Comparison of ENCODE assay signal across 9 mouse cellular contexts in genomic region chr5:137502667-137503110, GRCm38 (mm10). TPM values are rescaled to one million over a fixed set of nuclear protein-coding genes. Genes with fewer than 3 reads are reported as not detected.
A peak's percentile ranks its signal among the peaks of the same experiment; 100 is the strongest.
DNase-seq lines count a peak whose midpoint lies in the region; ATAC-seq and TF ChIP-seq lines count a peak whose summit lies in the region.
"Had no signal": no experiment of that assay in that cellular context is flagged by ENCODE, and none has a peak within 500 bp of the region (broad histone marks: within the 10 kb centered on the region; RNA-seq: fewer than 3 reads in every experiment).

No protein-coding gene starts in this region.

- H3K9me3 ChIP-seq in limb, embryonic 11.5 days (ENCODE audit: control insufficient read depth, low read length) = no peaks in the 10 kb centered on the region
- no peaks in the 10 kb centered on the region for H3K9me3 ChIP-seq in midbrain, embryonic 11.5 days (ENCODE audit: control insufficient read depth, low read length)
- H3K9me3 ChIP-seq in stomach, postnatal 0 days (ENCODE audit: control insufficient read depth, low read length) = no peaks in the 10 kb centered on the region

- TF ChIP-seq EP300 in stomach, postnatal 0 days (optimal IDR thresholded peaks at IDR 0.05) = peak; percentile 50

- H3K27me3 ChIP-seq in kidney, adult 2 months (replicated peaks; ENCODE audit: control insufficient read depth, insufficient read depth, low read length) = no peaks in the 10 kb centered on the region
- no peaks in the 10 kb centered on the region for H3K27me3 ChIP-seq in limb, embryonic 11.5 days (ENCODE audit: control insufficient read depth, insufficient read depth, low read length)
- H3K27me3 ChIP-seq in midbrain, embryonic 11.5 days (ENCODE audit: control insufficient read depth, insufficient read depth, low read length) = no peaks in the 10 kb centered on the region
- H3K27me3 ChIP-seq in stomach, postnatal 0 days (ENCODE audit: control insufficient read depth, insufficient read depth, low read length) = no peaks in the 10 kb centered on the region

- no peaks in the 10 kb centered on the region for H3K36me3 ChIP-seq in kidney, adult 2 months (ENCODE audit: control insufficient read depth, insufficient read depth, low read length)
- no peaks in the 10 kb centered on the region for H3K36me3 ChIP-seq in limb, embryonic 11.5 days (ENCODE audit: control insufficient read depth, insufficient read depth, low read length)
- H3K36me3 ChIP-seq in midbrain, embryonic 11.5 days (ENCODE audit: control insufficient read depth, insufficient read depth, low read length) = no peaks in the 10 kb centered on the region
- no peaks in the 10 kb centered on the region for H3K36me3 ChIP-seq in stomach, postnatal 0 days (ENCODE audit: control insufficient read depth, insufficient read depth, low read length)

- peak overlapping the region; percentile 64 for H3K4me2 ChIP-seq in limb, embryonic 11.5 days (ENCODE audit: low read depth, severe bottlenecking)
- H3K4me2 ChIP-seq in midbrain, embryonic 11.5 days = peak overlapping the region; percentile 63
- H3K4me2 ChIP-seq in stomach, postnatal 0 days (replicated peaks; ENCODE audit: low read depth) = peak overlapping the region; percentile 57

- peak overlapping the region; percentile 73 for H3K4me3 ChIP-seq in kidney, adult 2 months (ENCODE audit: insufficient read depth, low read depth, low read length)
- peak overlapping the region; percentile 54 for H3K4me3 ChIP-seq in limb, embryonic 11.5 days (ENCODE audit: low read depth, low read length)
- peak overlapping the region; percentile 61 for H3K4me3 ChIP-seq in midbrain, embryonic 11.5 days (ENCODE audit: low read depth, low read length)
- peak overlapping the region; percentile 51 for H3K4me3 ChIP-seq in stomach, postnatal 0 days (ENCODE audit: low read depth, low read length)

- ATAC-seq in erythroblast, adult 5-6 weeks (replicated peaks; ENCODE audit: low FRiP score, poor library complexity, severe bottlenecking) = peak; percentile 77
- peak; percentile 75 to 79 for ATAC-seq in hematopoietic stem cell, adult 5-6 weeks (replicated peaks in 1 of 2; ENCODE audit: insufficient read depth in 1 of 2, low FRiP score in 2 of 2, low TSS enrichment in 1 of 2, low read depth in 1 of 2, poor library complexity in 2 of 2, severe bottlenecking in 2 of 2)
- ATAC-seq in limb, embryonic 11.5 days (ENCODE audit: insufficient number of reproducible peaks, low FRiP score, low TSS enrichment, low read depth) = peak; percentile 83
- peak; percentile 81 for ATAC-seq in midbrain, embryonic 11.5 days (ENCODE audit: low FRiP score)
- peak; percentile 89 for ATAC-seq in stomach, postnatal 0 days (ENCODE audit: low FRiP score, low TSS enrichment)

- peak overlapping the region; percentile 90 for H3K27ac ChIP-seq in kidney, adult 2 months (ENCODE audit: insufficient read depth, low read depth, low read length)
- peak overlapping the region; percentile 92 for H3K27ac ChIP-seq in limb, embryonic 11.5 days (replicated peaks; ENCODE audit: low read depth, low read length)
- peak overlapping the region; percentile 42 for H3K27ac ChIP-seq in midbrain, embryonic 11.5 days (ENCODE audit: low read depth, low read length)
- H3K27ac ChIP-seq in stomach, postnatal 0 days (replicated peaks) = peak overlapping the region; percentile 91

- TF ChIP-seq CTCF in kidney, adult 2 months (conservative IDR thresholded peaks at IDR 0.05; ENCODE audit: insufficient read depth, insufficient read length, low read depth, low read length) = peak; percentile 82
- TF ChIP-seq CTCF in stomach, postnatal 0 days (IDR thresholded peaks at IDR 0.05; ENCODE audit: low read depth) = peak; percentile 96

- no peaks in the 10 kb centered on the region for H3K4me1 ChIP-seq in kidney, adult 2 months (ENCODE audit: control insufficient read depth, insufficient read depth, low read length)
- H3K4me1 ChIP-seq in limb, embryonic 11.5 days (ENCODE audit: control insufficient read depth, insufficient read depth, low read length) = peaks cover 3% of the 10 kb centered on the region; the same call in 1 of the 2 replicates
- peaks cover 9% of the 10 kb centered on the region for H3K4me1 ChIP-seq in midbrain, embryonic 11.5 days (ENCODE audit: control insufficient read depth, insufficient read depth, low read length)
- H3K4me1 ChIP-seq in stomach, postnatal 0 days (replicated peaks; ENCODE audit: control insufficient read depth, insufficient read depth) = peaks cover 6% of the 10 kb centered on the region

- peak overlapping the region; percentile 78 for H3K9ac ChIP-seq in limb, embryonic 11.5 days (ENCODE audit: low read length)
- peak overlapping the region; percentile 60 for H3K9ac ChIP-seq in midbrain, embryonic 11.5 days (ENCODE audit: low read length)
- H3K9ac ChIP-seq in stomach, postnatal 0 days (ENCODE audit: low read length) = peak overlapping the region; percentile 80

- TF ChIP-seq POLR2A in kidney, adult 2 months (IDR thresholded peaks at IDR 0.05; ENCODE audit: low read depth, low read length) = no peak

- DNase-seq in kidney, adult 2 months = peak; percentile 94
- no peak for DNase-seq in kidney, adult 11 months
- DNase-seq in adrenal gland, postnatal 25 days = peak; percentile 79
- peak; percentile 91 for DNase-seq in limb, embryonic 11.5 days (ENCODE audit: low spot score)
- DNase-seq in midbrain, embryonic 11.5 days (ENCODE audit: low spot score, missing footprints) = no peak
- peak; percentile 92 for DNase-seq in stomach, postnatal 0 days (ENCODE audit: low spot score)

- WGBS in kidney, adult 2 months = under 1% methylated on average over 30 of the region's 30 CpGs
- WGBS in limb, embryonic 11.5 days = 0% methylated on average over 26 of the region's 30 CpGs
- 1% methylated on average over 30 of the region's 30 CpGs for WGBS in midbrain, embryonic 11.5 days
- under 1% methylated on average over 29 of the region's 30 CpGs for WGBS in stomach, postnatal 0 days

RNA-seq across cellular contexts. Expression of gene Pop7, which starts 0.4 kb away (rescaled TPM):
- polyA plus RNA-seq in kidney, adult 2 months (2012; rRNA removed) = 38.9 and 39.1 TPM in 2 replicates
- total RNA-seq in adrenal gland, postnatal 25 days (2021) = 29.9 and 31.7 TPM in 2 replicates
- total RNA-seq in erythroblast, adult 5-6 weeks (2015; ENCODE audit: low replicate concordance) = 9.0 TPM in 1 of 2 replicates, not detected in the other
- total RNA-seq in erythroblast, adult 5-6 weeks (2017; ENCODE audit: low replicate concordance) = 4.4 and 7.2 TPM in 2 replicates
- 22.0 and 22.1 TPM in 2 replicates for total RNA-seq in hematopoietic stem cell, adult 5-6 weeks (2017)
- polyA plus RNA-seq in limb, embryonic 11.5 days (2014; fragmentation: Nextera tagmentation; extraction: Ambion mirVana) = 51.1 and 59.3 TPM in 2 replicates
- 54.8 and 57.4 TPM in 2 replicates for polyA plus RNA-seq in midbrain, embryonic 11.5 days (2014; fragmentation: Nextera tagmentation; extraction: Ambion mirVana)
- 37.9 and 39.9 TPM in 2 replicates for polyA plus RNA-seq in stomach, postnatal 0 days (2015; fragmentation: Nextera tagmentation; extraction: Ambion mirVana)

RNA-seq across cellular contexts. Expression of gene Gigyf1, which starts 15.7 kb away (rescaled TPM):
- polyA plus RNA-seq in kidney, adult 2 months (2012; rRNA removed) = 24.4 and 26.9 TPM in 2 replicates
- 34.7 and 52.3 TPM in 2 replicates for total RNA-seq in adrenal gland, postnatal 25 days (2021)
- total RNA-seq in erythroblast, adult 5-6 weeks (2015; ENCODE audit: low replicate concordance) = 5.6 and 6.1 TPM in 2 replicates
- total RNA-seq in erythroblast, adult 5-6 weeks (2017; ENCODE audit: low replicate concordance) = 5.3 and 8.4 TPM in 2 replicates
- 13.4 and 16.3 TPM in 2 replicates for total RNA-seq in hematopoietic stem cell, adult 5-6 weeks (2017)
- polyA plus RNA-seq in limb, embryonic 11.5 days (2014; fragmentation: Nextera tagmentation; extraction: Ambion mirVana) = 13.7 and 14.1 TPM in 2 replicates
- polyA plus RNA-seq in midbrain, embryonic 11.5 days (2014; fragmentation: Nextera tagmentation; extraction: Ambion mirVana) = 10.5 and 10.6 TPM in 2 replicates
- polyA plus RNA-seq in stomach, postnatal 0 days (2015; fragmentation: Nextera tagmentation; extraction: Ambion mirVana) = 5.2 and 6.0 TPM in 2 replicates

RNA-seq across cellular contexts. Expression of gene Zan, which starts 25.8 kb away (rescaled TPM):
- polyA plus RNA-seq in kidney, adult 2 months (2012; rRNA removed) = 0.16 and 0.19 TPM in 2 replicates
- total RNA-seq in adrenal gland, postnatal 25 days (2021) = not detected in 2 replicates
- not detected in 2 replicates for total RNA-seq in erythroblast, adult 5-6 weeks (2015; ENCODE audit: low replicate concordance)
- total RNA-seq in erythroblast, adult 5-6 weeks (2017; ENCODE audit: low replicate concordance) = not detected in 2 replicates
- total RNA-seq in hematopoietic stem cell, adult 5-6 weeks (2017) = 0.35 and 0.50 TPM in 2 replicates
- 0.13 TPM in 1 of 2 replicates, not detected in the other for polyA plus RNA-seq in limb, embryonic 11.5 days (2014; fragmentation: Nextera tagmentation; extraction: Ambion mirVana)
- 0.03 TPM in 2 replicates for polyA plus RNA-seq in midbrain, embryonic 11.5 days (2014; fragmentation: Nextera tagmentation; extraction: Ambion mirVana)
- polyA plus RNA-seq in stomach, postnatal 0 days (2015; fragmentation: Nextera tagmentation; extraction: Ambion mirVana) = 0.79 and 0.96 TPM in 2 replicates

RNA-seq across cellular contexts. Expression of gene Epo, which starts 30.4 kb away (rescaled TPM):
- 0.38 TPM in 1 of 2 replicates, not detected in the other for polyA plus RNA-seq in kidney, adult 2 months (2012; rRNA removed)
- not detected in 2 replicates for total RNA-seq in adrenal gland, postnatal 25 days (2021)
- total RNA-seq in erythroblast, adult 5-6 weeks (2015; ENCODE audit: low replicate concordance) = not detected in 2 replicates
- not detected in 2 replicates for total RNA-seq in erythroblast, adult 5-6 weeks (2017; ENCODE audit: low replicate concordance)
- not detected in 2 replicates for total RNA-seq in hematopoietic stem cell, adult 5-6 weeks (2017)
- 0.54 and 0.67 TPM in 2 replicates for polyA plus RNA-seq in limb, embryonic 11.5 days (2014; fragmentation: Nextera tagmentation; extraction: Ambion mirVana)
- polyA plus RNA-seq in midbrain, embryonic 11.5 days (2014; fragmentation: Nextera tagmentation; extraction: Ambion mirVana) = 0.72 and 1.4 TPM in 2 replicates
- not detected in 2 replicates for polyA plus RNA-seq in stomach, postnatal 0 days (2015; fragmentation: Nextera tagmentation; extraction: Ambion mirVana)
- polyA plus RNA-seq: frontal cortex, adult 2 months had no signal

RNA-seq across cellular contexts. Expression of gene Gnb2, which starts 30.6 kb away (rescaled TPM):
- polyA plus RNA-seq in kidney, adult 2 months (2012; rRNA removed) = 645 and 701 TPM in 2 replicates
- 580 and 681 TPM in 2 replicates for total RNA-seq in adrenal gland, postnatal 25 days (2021)
- 77.0 and 113 TPM in 2 replicates for total RNA-seq in erythroblast, adult 5-6 weeks (2015; ENCODE audit: low replicate concordance)
- total RNA-seq in erythroblast, adult 5-6 weeks (2017; ENCODE audit: low replicate concordance) = 94.2 and 96.3 TPM in 2 replicates
- 147 and 171 TPM in 2 replicates for total RNA-seq in hematopoietic stem cell, adult 5-6 weeks (2017)
- polyA plus RNA-seq in limb, embryonic 11.5 days (2014; fragmentation: Nextera tagmentation; extraction: Ambion mirVana) = 352 and 360 TPM in 2 replicates
- polyA plus RNA-seq in midbrain, embryonic 11.5 days (2014; fragmentation: Nextera tagmentation; extraction: Ambion mirVana) = 432 and 501 TPM in 2 replicates
- 345 and 374 TPM in 2 replicates for polyA plus RNA-seq in stomach, postnatal 0 days (2015; fragmentation: Nextera tagmentation; extraction: Ambion mirVana)

Comparison
In these comparisons a context has a peak if more than half of its experiments do, and no peak if none do; other contexts are left out.
1. DNase-seq: peak in kidney, adult 2 months (single experiment), adrenal gland, postnatal 25 days (single experiment), limb, embryonic 11.5 days (single experiment) and stomach, postnatal 0 days (single experiment); none in kidney, adult 11 months (single experiment) and midbrain, embryonic 11.5 days (single experiment).
2. H3K27ac ChIP-seq: peak in every context shown above with its lines; median percentile 92 in limb, embryonic 11.5 days; 91 in stomach, postnatal 0 days; 90 in kidney, adult 2 months; 42 in midbrain, embryonic 11.5 days.
3. Peak in every context shown above with its lines, with median percentiles within 50 percentile points of each other: H3K4me3 ChIP-seq, ATAC-seq, H3K4me2 ChIP-seq and H3K9ac ChIP-seq.